Mouse (Mus musculus): ENCODE measurements around the gene R3hcc1l. TPM values are rescaled to one million over a fixed set of nuclear protein-coding genes. Genes with fewer than 3 reads are reported as not detected.

R3hcc1l gene
- total and polyA plus RNA-seq, 3 experiments: 2.7 to 28.7 (median 28.2) TPM

DNA sequence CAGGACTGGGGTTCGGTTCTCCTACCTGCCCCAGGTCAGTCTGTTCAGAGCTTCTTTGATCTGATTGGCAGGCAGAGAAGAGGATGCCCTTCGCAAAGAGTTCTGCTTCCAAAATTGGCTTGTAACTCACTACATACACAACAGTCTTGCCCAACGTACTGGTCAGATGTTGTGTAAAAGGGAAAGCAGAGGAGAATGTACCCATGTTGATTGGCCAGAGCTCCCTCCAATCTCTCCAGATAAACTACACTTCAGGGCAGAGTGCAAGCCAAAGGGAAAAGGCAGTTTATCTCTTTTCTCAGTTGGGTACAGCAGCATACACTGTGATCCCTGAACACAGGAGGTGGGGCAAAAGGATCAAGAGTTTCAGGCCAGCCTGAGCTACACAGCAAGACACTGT, 31.3 kb upstream of the R3hcc1l start:
- H3K36me3 ChIP-seq (ENCODE audit: control insufficient read depth, insufficient read depth, low read length): no peaks in the 10 kb centered on the region
- TF ChIP-seq POLR2A (IDR thresholded peaks at IDR 0.05; ENCODE audit: insufficient read depth, low read depth, low read length) (no peak), CTCF (IDR thresholded peaks at IDR 0.05) (no peak), EP300 (IDR thresholded peaks at IDR 0.05; ENCODE audit: insufficient read depth, low read depth, low read length) (no peak)
- H3K27me3 ChIP-seq (ENCODE audit: control insufficient read depth, insufficient read depth, low read length): peaks cover 2% of the 10 kb centered on the region; the same call in 1 of the 2 replicates
- no peaks in the 10 kb centered on the region for H3K79me2 ChIP-seq (replicated peaks; ENCODE audit: control insufficient read depth, insufficient read depth, low read length)
- H3K4me1 ChIP-seq (ENCODE audit: control insufficient read depth, insufficient read depth, low read length): no peaks in the 10 kb centered on the region
- no peak overlapping the region for H3K9ac ChIP-seq (ENCODE audit: low read depth, low read length)
- intact Hi-C loops (cut with DNase I): no loop called here
- H3K4me3 ChIP-seq: no peak overlapping the region
- no peak for DNase-seq
- WGBS: 57% methylated on average over 3 of the region's 3 CpGs
- no peak overlapping the region for H3K27ac ChIP-seq

DNA sequence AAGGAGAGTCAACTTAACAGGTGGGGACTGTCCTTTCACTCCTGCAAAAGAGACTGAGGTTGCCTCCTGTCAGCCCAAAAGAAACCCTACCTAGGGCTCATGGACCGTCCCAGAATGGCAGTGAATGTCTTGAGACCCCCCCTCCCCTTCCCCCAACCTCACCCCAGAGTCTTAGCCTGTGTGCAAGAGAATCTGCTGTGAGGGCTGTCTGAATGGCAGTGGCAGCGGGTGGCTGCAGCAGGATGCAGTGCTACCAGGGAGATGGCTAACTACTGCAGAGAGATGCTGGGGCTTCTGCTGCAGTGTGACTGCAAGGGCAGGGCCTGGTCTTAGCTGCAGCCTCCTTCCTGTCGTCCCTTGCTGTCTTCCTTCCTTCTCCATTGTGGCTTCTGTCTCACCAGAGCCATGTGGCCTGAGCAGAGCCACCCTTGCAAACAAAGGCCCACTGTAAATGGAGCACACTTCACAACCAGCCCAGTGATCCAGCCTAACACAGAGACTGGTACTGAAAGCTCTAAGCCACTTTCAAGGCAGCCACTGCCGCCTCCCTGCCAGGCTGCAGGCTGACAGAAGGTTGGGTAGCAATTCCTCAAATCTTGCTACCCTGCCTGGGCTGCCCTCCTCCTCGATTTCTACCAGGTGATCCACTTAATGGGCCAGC, 25.2 kb upstream of the R3hcc1l start:
- Histone ChIP-seq H3K36me3 (ENCODE audit: control insufficient read depth, insufficient read depth, low read length) (no peaks in the 10 kb centered on the region), H3K9ac (ENCODE audit: low read depth, low read length) (no peak overlapping the region), H3K79me2 (replicated peaks; ENCODE audit: control insufficient read depth, insufficient read depth, low read length) (no peaks in the 10 kb centered on the region), H3K4me3 (no peak overlapping the region), H3K27me3 (ENCODE audit: control insufficient read depth, insufficient read depth, low read length) (no peaks in the 10 kb centered on the region; the same call in 1 of the 2 replicates), H3K4me1 (ENCODE audit: control insufficient read depth, insufficient read depth, low read length) (no peaks in the 10 kb centered on the region), H3K27ac (no peak overlapping the region)
- intact Hi-C loops (cut with DNase I): no loop called here
- TF ChIP-seq CTCF (IDR thresholded peaks at IDR 0.05) (no peak), POLR2A (IDR thresholded peaks at IDR 0.05; ENCODE audit: insufficient read depth, low read depth, low read length) (no peak), EP300 (IDR thresholded peaks at IDR 0.05; ENCODE audit: insufficient read depth, low read depth, low read length) (no peak)
- DNase-seq: no peak
- 64% methylated on average over 5 of the region's 5 CpGs for WGBS

DNA sequence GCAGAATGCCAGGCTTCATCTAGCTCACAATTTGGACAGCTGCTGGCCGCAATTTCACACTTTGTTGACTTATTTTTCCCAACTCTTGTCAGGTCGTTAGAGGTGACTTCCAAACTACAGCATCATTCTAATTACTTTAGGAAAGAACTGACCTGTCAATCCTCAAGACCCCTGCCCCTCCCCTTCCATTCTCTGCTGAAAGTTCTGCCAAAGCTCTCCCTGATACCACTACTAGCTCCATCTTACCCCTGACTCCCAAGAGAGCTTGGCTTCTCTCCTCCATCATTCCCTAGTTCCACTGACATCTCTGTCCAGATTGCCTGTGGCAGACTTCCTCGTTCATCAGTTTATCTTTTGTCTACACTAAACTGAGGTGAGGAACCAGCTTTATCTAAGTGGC, 14.4 kb upstream of the R3hcc1l start:
- Histone ChIP-seq H3K79me2 (replicated peaks; ENCODE audit: control insufficient read depth, insufficient read depth, low read length) (no peaks in the 10 kb centered on the region), H3K27ac (no peak overlapping the region), H3K36me3 (ENCODE audit: control insufficient read depth, insufficient read depth, low read length) (no peaks in the 10 kb centered on the region), H3K4me1 (ENCODE audit: control insufficient read depth, insufficient read depth, low read length) (no peaks in the 10 kb centered on the region), H3K27me3 (ENCODE audit: control insufficient read depth, insufficient read depth, low read length) (no peaks in the 10 kb centered on the region), H3K9ac (ENCODE audit: low read depth, low read length) (no peak overlapping the region), H3K4me3 (no peak overlapping the region)
- DNase-seq: no peak
- 62% methylated on average over 3 of the region's 3 CpGs for WGBS
- intact Hi-C loops (cut with DNase I): no loop called here
- TF ChIP-seq POLR2A (IDR thresholded peaks at IDR 0.05; ENCODE audit: insufficient read depth, low read depth, low read length) (no peak), CTCF (IDR thresholded peaks at IDR 0.05) (no peak), EP300 (IDR thresholded peaks at IDR 0.05; ENCODE audit: insufficient read depth, low read depth, low read length) (no peak)

DNA sequence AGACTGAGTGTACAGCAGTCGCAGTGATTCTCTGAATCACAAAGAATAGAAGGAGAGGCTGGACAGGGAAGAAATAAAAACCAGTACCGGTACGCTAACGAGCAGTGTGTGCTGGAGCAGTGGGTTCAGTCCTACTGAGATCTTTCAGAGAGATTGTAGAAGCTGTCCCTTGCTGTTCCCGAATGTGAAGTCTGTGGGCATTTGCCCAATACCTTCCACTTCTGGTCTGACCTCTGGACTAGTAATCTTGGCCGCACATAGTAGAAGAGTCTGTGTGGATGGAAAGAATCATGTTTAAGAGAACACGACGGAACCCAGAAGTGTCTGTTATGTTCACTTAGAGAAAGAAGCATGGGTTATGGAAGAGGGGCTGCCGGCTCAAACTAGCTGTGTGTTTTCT, 8.9 kb upstream of the R3hcc1l start:
- 79% methylated on average over 9 of the region's 9 CpGs for WGBS
- intact Hi-C loops (cut with DNase I): loop anchor here (10.0 kb wide), 1 partner anchor 705 kb away; the partner anchor contains the start of gene Arhgap19
- no peaks in the 10 kb centered on the region for H3K4me1 ChIP-seq (ENCODE audit: control insufficient read depth, insufficient read depth, low read length)
- TF ChIP-seq EP300 (IDR thresholded peaks at IDR 0.05; ENCODE audit: insufficient read depth, low read depth, low read length) (no peak), POLR2A (IDR thresholded peaks at IDR 0.05; ENCODE audit: insufficient read depth, low read depth, low read length) (no peak), CTCF (IDR thresholded peaks at IDR 0.05) (no peak)
- H3K9ac ChIP-seq (ENCODE audit: low read depth, low read length): no peak overlapping the region
- H3K36me3 ChIP-seq (ENCODE audit: control insufficient read depth, insufficient read depth, low read length): no peaks in the 10 kb centered on the region
- no peaks in the 10 kb centered on the region for H3K79me2 ChIP-seq (replicated peaks; ENCODE audit: control insufficient read depth, insufficient read depth, low read length)
- no peak overlapping the region for H3K4me3 ChIP-seq
- no peak overlapping the region for H3K27ac ChIP-seq
- DNase-seq: no peak
- H3K27me3 ChIP-seq (ENCODE audit: control insufficient read depth, insufficient read depth, low read length): no peaks in the 10 kb centered on the region

DNA sequence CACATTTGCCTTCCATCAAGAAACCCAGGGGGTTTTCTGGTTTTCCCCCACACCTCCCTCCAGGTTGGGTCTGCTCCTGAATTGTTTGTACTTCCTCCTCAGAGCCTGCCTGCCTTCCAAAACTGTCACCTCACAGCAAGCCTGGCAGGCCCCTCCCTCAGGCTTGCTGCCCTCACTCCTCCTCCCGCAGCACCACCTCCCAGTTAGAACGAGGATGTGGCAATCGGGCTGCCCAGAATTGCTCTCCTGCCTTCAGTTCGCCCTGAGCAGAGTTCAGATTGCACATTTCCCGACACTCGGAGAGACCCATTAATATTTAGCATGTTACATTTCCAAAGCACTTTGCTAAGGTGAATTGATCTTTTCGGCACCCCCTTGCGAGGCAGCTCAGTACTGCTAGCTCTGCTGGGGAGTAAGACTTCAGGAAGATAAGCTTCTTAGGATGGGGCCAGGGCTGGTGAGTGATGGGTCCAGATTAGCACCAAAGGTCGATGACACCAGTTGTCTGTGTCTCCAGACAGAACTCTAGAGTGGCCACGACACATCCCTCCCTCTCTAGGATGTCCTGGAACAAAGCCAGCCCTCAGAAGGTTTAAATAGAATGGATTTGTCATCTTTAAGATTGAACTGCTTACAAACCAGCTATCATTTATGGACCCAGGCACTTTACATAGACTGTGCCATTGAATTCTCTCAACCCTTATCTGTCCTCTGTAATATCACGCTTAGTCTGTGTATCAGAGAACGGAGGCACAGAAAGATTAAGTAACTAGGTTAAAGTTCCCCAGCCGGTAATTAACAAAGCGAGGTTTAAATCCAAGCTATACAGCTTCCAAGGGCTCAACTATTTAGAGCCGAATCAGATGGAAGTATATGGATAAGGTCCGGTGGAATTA, 8.0 kb upstream of the R3hcc1l start:
- intact Hi-C loops (cut with DNase I): loop anchor here (10.0 kb wide), 1 partner anchor 706 kb away; the partner anchor contains the start of gene Arhgap19
- 32% methylated on average over 16 of the region's 16 CpGs for WGBS

More for the DNA sequence above, 8.0 kb upstream of the R3hcc1l start:
- Histone ChIP-seq H3K27me3 (ENCODE audit: control insufficient read depth, insufficient read depth, low read length) (no peaks in the 10 kb centered on the region), H3K36me3 (ENCODE audit: control insufficient read depth, insufficient read depth, low read length) (no peaks in the 10 kb centered on the region), H3K4me1 (ENCODE audit: control insufficient read depth, insufficient read depth, low read length) (no peaks in the 10 kb centered on the region), H3K79me2 (replicated peaks; ENCODE audit: control insufficient read depth, insufficient read depth, low read length) (no peaks in the 10 kb centered on the region), H3K9ac (ENCODE audit: low read depth, low read length) (no peak overlapping the region), H3K27ac (no peak overlapping the region), H3K4me3 (no peak overlapping the region)
- DNase-seq: peak in 1 of 2 experiments; percentile 27
- TF ChIP-seq CTCF (IDR thresholded peaks at IDR 0.05) (peak; percentile 26), EP300 (IDR thresholded peaks at IDR 0.05; ENCODE audit: insufficient read depth, low read depth, low read length) (no peak)

Measured in heart, adult 2 months (tissue).